ENCODE assay signal across 20 mouse cellular contexts in the genomic region with DNA sequence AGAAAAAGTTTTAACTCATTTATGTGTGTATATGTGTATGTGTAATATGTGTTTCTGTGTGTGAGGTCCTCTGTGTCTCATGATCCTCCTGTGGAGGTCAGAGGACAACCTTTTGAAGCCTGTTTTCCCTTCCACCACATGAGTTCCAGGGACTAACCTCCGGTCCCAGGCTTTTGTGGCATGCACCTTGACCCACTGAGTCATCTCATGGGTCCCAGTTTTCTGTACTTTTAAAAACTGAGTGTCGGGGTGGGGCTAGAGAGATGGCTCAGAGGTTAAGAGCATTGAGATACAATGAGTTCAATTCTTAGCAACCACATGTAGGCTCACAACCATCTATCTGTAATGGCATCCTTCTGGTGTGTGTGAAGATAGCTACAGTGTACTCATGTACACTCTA. TPM values are rescaled to one million over a fixed set of nuclear protein-coding genes. Genes with fewer than 3 reads are reported as not detected.
"Had no signal": no experiment of that assay in that cellular context is flagged by ENCODE, and none has a peak within 500 bp of the region (broad histone marks: within the 10 kb centered on the region; RNA-seq: fewer than 3 reads in every experiment).

No protein-coding gene starts in this region.

- H3K27ac ChIP-seq: layer of hippocampus, adult 2 months; left cerebral cortex, adult 2 months; limb, embryonic 10.5 days; midbrain, embryonic 10.5 days; neural tube, embryonic 13.5 days had no signal

- H3K9me3 ChIP-seq: limb, embryonic 10.5 days; midbrain, embryonic 10.5 days; neural tube, embryonic 13.5 days had no signal

- ATAC-seq: midbrain, embryonic 16.5 days had no signal

- H3K9ac ChIP-seq: lung, embryonic 14.5 days; neural tube, embryonic 13.5 days had no signal

- DNase-seq: kidney, adult 18-20 months; kidney, postnatal 10 days; kidney, postnatal 4 days; lung, embryonic 14.5 days; lung, postnatal 4 days; right cerebral cortex, postnatal 25 days; thymus, adult 18-20 months; thymus, postnatal 14 days had no signal

- H3K4me1 ChIP-seq: limb, embryonic 10.5 days; midbrain, embryonic 10.5 days; neural tube, embryonic 13.5 days had no signal

- H3K27me3 ChIP-seq: neural tube, embryonic 13.5 days had no signal

- H3K4me2 ChIP-seq: lung, embryonic 14.5 days; neural tube, embryonic 13.5 days had no signal

- H3K4me3 ChIP-seq: layer of hippocampus, adult 2 months; left cerebral cortex, adult 2 months; limb, embryonic 10.5 days; midbrain, embryonic 10.5 days; neural tube, embryonic 13.5 days had no signal

- H3K36me3 ChIP-seq: limb, embryonic 10.5 days; midbrain, embryonic 10.5 days; neural tube, embryonic 13.5 days had no signal

RNA-seq across cellular contexts. Expression of gene Gm44805, which starts 0.5 kb away (rescaled TPM):
- total RNA-seq: layer of hippocampus, adult 2 months; layer of hippocampus, postnatal 10 days; left cerebral cortex, adult 2 months; left cerebral cortex, postnatal 14 days; megakaryocyte, adult 5-6 weeks had no signal
- polyA plus RNA-seq: kidney, embryonic 14.5 days; limb, embryonic 10.5 days; limb, embryonic 14.5 days; lung, embryonic 14.5 days; midbrain, embryonic 10.5 days; midbrain, embryonic 16.5 days; neural tube, embryonic 13.5 days; stomach, embryonic 14.5 days had no signal

RNA-seq across cellular contexts. Expression of gene Apoc4, which starts 0.6 kb away (rescaled TPM):
- total RNA-seq: layer of hippocampus, adult 2 months; layer of hippocampus, postnatal 10 days; left cerebral cortex, adult 2 months; left cerebral cortex, postnatal 14 days had no signal
- polyA plus RNA-seq: limb, embryonic 10.5 days; midbrain, embryonic 10.5 days; midbrain, embryonic 16.5 days had no signal

RNA-seq across cellular contexts. Expression of gene Apoc2, which starts 3.0 kb away (rescaled TPM):
- total RNA-seq: layer of hippocampus, adult 2 months; layer of hippocampus, postnatal 10 days; left cerebral cortex, adult 2 months; left cerebral cortex, postnatal 14 days had no signal
- polyA plus RNA-seq: midbrain, embryonic 16.5 days had no signal
